Mouse (Mus musculus) embryonic facial prominence, embryonic 11.5 days (tissue): ENCODE measurements at regions not wholly inside any gene's neighbourhood (a gene's known extent, or its start where the extent isn't known, plus 50 kb on each side); places are given as distances from the start of the nearest gene placed in this dataset.
"Not testable (repeated sequence)": the region's sequence is repeated elsewhere in the genome, so short reads cannot be mapped to it uniquely, and the experiment has no call there.

Experiments used
- ATAC-seq: fragments of 200-750 bp; cut with Nextera tagmentation; replicated peaks from 2 replicates; pipeline ENCODE4 v1.8.0; 2017; ENCODE audit warnings: low read depth; ENCODE audit not compliant: insufficient number of reproducible peaks, low FRiP score, low TSS enrichment
- DNase-seq: peaks from one replicate; pipeline ENCODE4 v3.0.0-alpha.2; 2015; ENCODE audit warnings: low spot score
- H3K27ac ChIP-seq: fragments of 300-500 bp; sonication (generic); replicated peaks from 2 replicates; pipeline ENCODE4 v1.5.1; 2014; ENCODE audit warnings: mild to moderate bottlenecking, low read depth, low read length, control low read depth
- H3K27me3 ChIP-seq: fragments of 300-500 bp; sonication (generic); 2 replicates; pipeline ENCODE4 v1.6.1; 2014; ENCODE audit warnings: mild to moderate bottlenecking, low read length, moderate library complexity, mixed read lengths; ENCODE audit not compliant: control insufficient read depth, insufficient read depth
- H3K36me3 ChIP-seq: fragments of 300-500 bp; sonication (generic); replicated peaks from 2 replicates; pipeline ENCODE4 v1.6.1; 2014; ENCODE audit warnings: low read depth, mild to moderate bottlenecking, low read length, moderate library complexity, mixed read lengths; ENCODE audit not compliant: control insufficient read depth, insufficient read depth
- H3K4me1 ChIP-seq: fragments of 300-500 bp; sonication (generic); 2 replicates; pipeline ENCODE4 v1.6.1; 2014; ENCODE audit warnings: low read length, mixed read lengths; ENCODE audit not compliant: control insufficient read depth, insufficient read depth
- H3K4me2 ChIP-seq: fragments of 300-500 bp; sonication (generic); 2 replicates; pipeline ENCODE4 v1.6.1; 2014; ENCODE audit warnings: low read depth, mild to moderate bottlenecking, control low read depth, low read length, moderate library complexity
- H3K4me3 ChIP-seq: fragments of 300-500 bp; sonication (generic); 2 replicates; pipeline ENCODE4 v1.5.1; 2014; ENCODE audit warnings: low read depth, low read length, control low read depth
- H3K9ac ChIP-seq: fragments of 300-500 bp; sonication (generic); replicated peaks from 2 replicates; pipeline ENCODE4 v1.6.1; 2014; ENCODE audit warnings: mild to moderate bottlenecking, control low read depth, low read length
- H3K9me3 ChIP-seq: fragments of 300-500 bp; sonication (generic); replicated peaks from 2 replicates; pipeline ENCODE4 v1.6.1; 2016; ENCODE audit warnings: mild to moderate bottlenecking, low read length, inconsistent platforms, mixed read lengths; ENCODE audit not compliant: control insufficient read depth
- WGBS: fragments of 180-500 bp; shearing (Covaris S2); extraction: QIAGEN DNeasy Blood & Tissue Kit; methylation state at CpG from one replicate; pipeline ENCODE4 v1.1.7; 2014; 5-methylcytosine and 5-hydroxymethylcytosine counted together

DNA sequence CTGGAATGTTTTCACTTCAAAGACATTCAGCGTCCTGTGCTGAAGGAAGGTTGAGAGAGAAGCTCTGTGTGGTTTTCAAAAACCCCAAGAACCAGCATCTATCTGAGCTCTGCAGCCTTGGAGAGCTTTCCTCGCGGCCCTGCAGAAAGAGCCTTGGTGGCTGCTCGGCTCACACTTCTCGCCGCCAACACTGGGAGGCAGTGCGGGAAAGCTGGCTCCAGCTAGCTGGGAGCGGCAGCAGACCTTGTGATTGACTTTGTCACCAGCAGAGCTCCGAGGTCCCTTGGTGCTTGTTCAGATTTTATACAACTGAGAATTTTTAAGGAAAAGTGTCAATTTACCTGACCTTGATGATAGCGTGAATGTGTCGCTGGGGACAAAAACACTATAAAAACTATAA, 299.4 kb downstream of the Nkx6-1 start:
- H3K36me3 ChIP-seq, result no peaks in the 10 kb centered on the region
- H3K4me1 ChIP-seq, result no peaks in the 10 kb centered on the region
- H3K27ac ChIP-seq, result no peak overlapping the region
- no peak overlapping the region for H3K9ac ChIP-seq
- H3K27me3 ChIP-seq, result no peaks in the 10 kb centered on the region
- no peaks in the 10 kb centered on the region for H3K9me3 ChIP-seq
- H3K4me2 ChIP-seq, result no peak overlapping the region
- WGBS, result 7% methylated on average over 11 of the region's 11 CpGs
- no peak overlapping the region for H3K4me3 ChIP-seq
- peak; percentile 78 for DNase-seq
- no peak for ATAC-seq

DNA sequence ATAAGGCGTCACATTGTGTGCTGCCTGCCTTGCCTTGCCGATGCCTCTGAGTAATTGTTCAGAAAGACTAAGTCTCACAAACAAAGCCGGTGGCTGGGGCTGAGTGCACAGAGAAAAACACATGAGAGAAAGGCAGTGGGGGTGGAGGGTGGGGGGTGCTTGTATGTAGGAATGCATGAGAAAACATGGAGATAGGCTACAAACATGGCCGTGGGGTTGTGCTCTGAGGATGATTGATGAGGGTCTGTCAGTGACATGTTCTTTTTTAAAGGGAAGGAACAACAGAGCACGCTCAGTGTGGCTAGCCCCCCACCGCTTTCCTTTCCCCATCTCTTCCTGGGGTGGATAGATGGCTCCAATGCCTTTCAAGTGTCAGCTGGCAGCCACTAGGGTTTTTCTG, 304.8 kb downstream of the Nkx6-1 start:
- no peaks in the 10 kb centered on the region for H3K27me3 ChIP-seq
- DNase-seq, result no peak

DNA sequence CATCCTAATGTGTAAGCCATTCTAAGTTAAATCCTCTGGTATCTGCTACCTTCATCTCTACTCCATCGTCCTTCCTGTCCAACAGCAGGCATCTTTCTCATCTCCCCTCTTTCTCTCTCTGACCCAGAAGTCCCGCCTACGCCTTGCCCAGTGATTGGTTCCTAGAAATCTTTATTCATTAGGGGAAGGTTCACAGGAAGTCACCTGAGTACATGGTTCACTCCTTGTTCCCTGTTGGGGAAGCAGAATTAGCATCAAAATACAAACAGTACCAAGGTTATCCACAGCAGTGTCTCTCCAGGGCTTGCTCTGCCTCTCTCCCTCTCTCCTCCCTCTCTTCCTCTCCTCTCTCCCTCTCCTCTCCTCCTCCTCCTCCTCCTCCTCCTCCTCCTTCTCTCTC, 319.4 kb downstream of the Nkx6-1 start:
- Histone ChIP-seq H3K9ac (no peak overlapping the region), H3K9me3 (no peaks in the 10 kb centered on the region), H3K36me3 (no peaks in the 10 kb centered on the region), H3K27ac (no peak overlapping the region), H3K27me3 (no peaks in the 10 kb centered on the region), H3K4me1 (no peaks in the 10 kb centered on the region), H3K4me3 (no peak overlapping the region), H3K4me2 (no peak overlapping the region)
- 85% methylated on average over 3 of the region's 3 CpGs for WGBS
- ATAC-seq (no peak), DNase-seq (no peak)

More for the DNA sequence above, 304.8 kb downstream of the Nkx6-1 start:
- H3K4me2 ChIP-seq, result no peak overlapping the region
- H3K27ac ChIP-seq, result no peak overlapping the region
- ATAC-seq, result no peak
- no peak overlapping the region for H3K9ac ChIP-seq
- 58% methylated on average over 6 of the region's 6 CpGs for WGBS
- no peak overlapping the region for H3K4me3 ChIP-seq
- H3K9me3 ChIP-seq, result no peaks in the 10 kb centered on the region
- no peaks in the 10 kb centered on the region for H3K4me1 ChIP-seq
- no peaks in the 10 kb centered on the region for H3K36me3 ChIP-seq

DNA sequence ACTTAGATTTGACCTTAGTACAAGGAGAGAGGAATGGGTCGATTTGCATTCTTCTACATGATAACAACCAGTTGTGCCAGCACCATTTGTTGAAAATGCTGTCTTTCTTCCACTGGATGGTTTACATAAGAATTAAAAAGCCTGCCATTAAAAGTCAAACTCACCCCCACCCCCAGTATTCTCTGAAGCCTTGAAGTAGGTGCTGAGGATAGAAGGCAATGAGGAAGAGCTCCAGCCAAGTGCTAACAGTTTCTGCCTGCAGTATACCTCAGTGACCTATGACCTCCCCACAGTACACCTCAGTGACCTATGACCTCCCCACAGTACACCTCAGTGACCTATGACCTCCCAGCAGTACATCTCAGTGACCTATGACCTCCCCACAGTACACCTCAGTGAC, 328.4 kb downstream of the Nkx6-1 start:
- not testable (repeated sequence) for H3K4me2 ChIP-seq, H3K36me3 ChIP-seq, H3K27ac ChIP-seq, H3K4me3 ChIP-seq, H3K9ac ChIP-seq, H3K27me3 ChIP-seq, H3K9me3 ChIP-seq, ATAC-seq, H3K4me1 ChIP-seq, DNase-seq
- WGBS, result no CpG with 5 or more reads among the region's 1 CpGs

DNA sequence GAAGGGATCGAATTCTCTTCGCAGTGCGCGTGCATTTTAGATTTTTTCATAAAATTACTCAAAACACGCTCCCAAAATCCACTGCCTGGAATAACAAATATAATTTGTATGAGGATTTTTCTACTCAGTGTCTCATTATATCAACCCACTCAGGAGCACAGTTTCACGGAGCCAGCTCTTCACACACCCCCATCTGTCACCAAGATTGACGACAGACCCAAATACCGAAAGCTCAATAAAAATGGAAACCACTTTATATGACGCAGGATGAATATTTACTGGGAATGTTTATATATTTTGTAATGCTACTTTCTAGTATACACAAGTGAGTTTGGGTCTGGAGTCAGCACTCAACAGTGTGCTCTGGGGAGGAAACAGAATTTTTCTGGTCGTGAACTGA, 333.0 kb downstream of the Nkx6-1 start:
- WGBS, result 91% methylated on average over 10 of the region's 10 CpGs
- no peak overlapping the region for H3K9ac ChIP-seq
- ATAC-seq, result no peak
- H3K27me3 ChIP-seq, result no peaks in the 10 kb centered on the region
- no peaks in the 10 kb centered on the region for H3K4me1 ChIP-seq
- no peak overlapping the region for H3K4me2 ChIP-seq
- no peaks in the 10 kb centered on the region for H3K36me3 ChIP-seq
- H3K9me3 ChIP-seq, result no peaks in the 10 kb centered on the region
- no peak for DNase-seq
- H3K4me3 ChIP-seq, result no peak overlapping the region
- H3K27ac ChIP-seq, result no peak overlapping the region

DNA sequence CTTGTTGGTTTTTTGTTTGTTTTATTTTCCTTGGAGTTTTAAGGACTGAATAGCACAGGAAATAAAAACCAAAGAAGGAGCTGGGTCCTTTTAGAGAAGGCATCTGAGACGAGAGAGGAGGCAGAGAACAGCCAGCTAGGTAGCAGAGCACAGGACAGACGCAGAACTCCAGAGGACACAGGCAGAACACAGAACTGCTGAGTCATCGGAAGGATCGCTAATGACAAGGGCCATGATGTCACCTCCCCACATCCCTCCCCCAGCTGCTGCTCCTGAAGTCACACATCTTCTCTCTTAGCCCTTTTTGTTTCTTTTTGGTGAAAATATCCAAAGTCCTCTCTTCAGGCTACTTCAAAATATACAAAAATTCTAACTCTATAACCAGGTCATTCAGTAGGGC, 338.7 kb downstream of the Nkx6-1 start:
- no peak overlapping the region for H3K4me3 ChIP-seq
- 71% methylated on average over 4 of the region's 4 CpGs for WGBS
- H3K36me3 ChIP-seq, result no peaks in the 10 kb centered on the region
- H3K27ac ChIP-seq, result no peak overlapping the region
- no peaks in the 10 kb centered on the region; the same call in 1 of the 2 replicates for H3K4me1 ChIP-seq
- no peaks in the 10 kb centered on the region for H3K27me3 ChIP-seq
- ATAC-seq, result no peak
- DNase-seq, result peak; percentile 9
- H3K4me2 ChIP-seq, result no peak overlapping the region
- H3K9me3 ChIP-seq, result no peaks in the 10 kb centered on the region
- H3K9ac ChIP-seq, result no peak overlapping the region

DNA sequence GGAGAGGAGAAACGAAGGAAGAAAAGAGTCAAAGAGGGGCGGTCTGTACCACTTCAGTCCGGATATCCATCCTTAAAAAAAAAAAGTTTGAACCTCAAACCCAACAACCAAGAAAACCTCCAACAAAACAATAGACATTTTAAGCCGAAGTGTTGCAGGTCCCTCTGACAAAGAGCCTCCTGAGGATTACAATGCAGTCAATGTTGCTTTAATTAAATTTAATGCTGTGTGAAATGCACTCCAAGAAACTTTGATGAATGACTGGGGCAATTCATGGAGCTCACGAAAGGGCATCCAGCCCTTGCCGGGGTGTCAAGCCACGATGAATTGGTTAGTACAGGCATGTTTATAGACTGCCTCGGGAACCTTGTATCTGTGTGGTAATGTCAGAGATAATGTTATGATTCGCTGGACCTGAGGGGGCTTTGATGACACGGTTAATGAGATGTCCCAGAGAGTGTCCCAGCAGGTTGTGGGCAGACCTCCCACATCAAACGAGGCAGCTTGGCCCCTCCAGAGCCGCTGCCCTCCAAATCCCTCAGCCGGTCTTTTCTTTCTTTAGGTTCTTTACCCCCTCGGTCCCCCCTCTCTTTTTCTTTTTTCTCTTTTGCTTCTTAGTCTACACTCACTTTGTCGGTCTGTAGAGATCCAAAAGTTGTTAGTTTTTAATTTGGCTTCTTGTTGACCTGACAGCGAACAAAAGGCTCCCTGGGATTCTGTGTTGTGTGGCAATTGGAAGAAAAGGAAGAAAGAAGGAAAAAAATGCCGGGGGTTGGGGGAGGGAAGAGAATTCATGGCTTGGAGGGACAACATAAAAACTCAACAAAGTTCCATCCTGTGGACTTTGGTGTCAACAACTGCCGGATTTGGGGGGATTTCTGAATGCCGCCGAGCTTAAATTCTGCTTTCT, 341.5 kb downstream of the Nkx6-1 start:
- WGBS, result 6% methylated on average over 20 of the region's 20 CpGs
- H3K9me3 ChIP-seq, result no peaks in the 10 kb centered on the region
- H3K4me3 ChIP-seq, result no peak overlapping the region
- H3K4me1 ChIP-seq, result no peaks in the 10 kb centered on the region; the same call in 1 of the 2 replicates
- H3K36me3 ChIP-seq, result no peaks in the 10 kb centered on the region
- no peak overlapping the region; the same call in 1 of the 2 replicates for H3K4me2 ChIP-seq
- DNase-seq, result peak; percentile 39
- ATAC-seq, result peak; percentile 70
- H3K9ac ChIP-seq, result no peak overlapping the region
- no peak overlapping the region for H3K27ac ChIP-seq
- no peaks in the 10 kb centered on the region for H3K27me3 ChIP-seq

DNA sequence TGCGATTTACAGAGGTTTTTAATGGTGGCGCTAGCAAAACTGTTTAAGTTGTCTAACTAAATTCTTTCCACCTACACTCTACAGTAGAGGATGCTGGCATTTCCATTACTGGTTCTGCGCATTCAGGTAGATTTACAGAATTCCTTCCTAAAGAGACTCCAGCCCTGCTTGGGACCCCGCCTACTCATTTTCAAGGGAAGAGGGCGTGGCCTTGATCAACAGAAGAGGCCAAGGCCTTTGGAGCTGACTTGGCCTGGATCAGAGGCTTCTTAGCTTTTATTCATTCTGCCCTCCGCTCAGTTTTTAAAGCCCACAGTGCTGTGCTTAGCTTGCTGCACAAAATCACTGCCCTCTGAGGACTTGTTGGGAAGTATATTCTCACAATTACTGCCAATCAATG, 364.8 kb downstream of the Nkx6-1 start:
- 87% methylated on average over 6 of the region's 6 CpGs for WGBS
- ATAC-seq (no peak), DNase-seq (no peak)
- Histone ChIP-seq H3K4me3 (no peak overlapping the region), H3K27ac (no peak overlapping the region), H3K27me3 (no peaks in the 10 kb centered on the region), H3K9ac (no peak overlapping the region), H3K9me3 (no peaks in the 10 kb centered on the region), H3K4me2 (no peak overlapping the region), H3K4me1 (no peaks in the 10 kb centered on the region), H3K36me3 (no peaks in the 10 kb centered on the region)
